Mouse (Mus musculus): ENCODE measurements around the gene Slc12a9. TPM values are rescaled to one million over a fixed set of nuclear protein-coding genes. Genes with fewer than 3 reads are reported as not detected.

Gene Slc12a9
- polyA plus RNA-seq, 1 experiment, result not detected

DNA sequence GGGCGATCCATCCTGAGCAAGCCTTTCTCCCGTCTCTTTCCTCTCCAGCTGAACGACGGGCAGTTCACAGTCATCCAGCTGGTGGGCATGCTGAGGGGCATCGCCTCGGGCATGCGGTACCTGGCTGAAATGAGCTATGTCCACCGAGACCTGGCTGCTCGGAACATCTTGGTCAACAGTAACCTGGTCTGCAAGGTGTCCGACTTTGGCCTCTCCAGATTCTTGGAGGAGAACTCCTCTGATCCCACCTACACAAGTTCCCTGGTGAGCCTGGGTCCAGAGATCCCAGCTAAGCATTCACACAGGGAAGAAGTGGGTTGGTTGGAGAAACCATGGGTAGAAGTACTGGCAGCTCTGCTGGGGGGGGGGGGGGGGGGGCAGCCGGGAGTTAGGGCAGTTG lies 36.3 kb upstream of the Slc12a9 start:
- no peaks in the 10 kb centered on the region for H3K4me1 ChIP-seq (ENCODE audit: control insufficient read depth, insufficient read depth, low read length)
- 93% methylated on average over 11 of the region's 11 CpGs for WGBS
- no peak overlapping the region for H3K27ac ChIP-seq (ENCODE audit: insufficient read depth, low read depth, low read length)
- TF ChIP-seq POLR2A (IDR thresholded peaks at IDR 0.05; ENCODE audit: insufficient read depth, low read depth, low read length), result no peak
- no peak for TF ChIP-seq CTCF (IDR thresholded peaks at IDR 0.05; ENCODE audit: insufficient read depth, low read depth, low read length)
- no peak overlapping the region for H3K4me3 ChIP-seq (ENCODE audit: insufficient read depth, low read depth, low read length)

DNA sequence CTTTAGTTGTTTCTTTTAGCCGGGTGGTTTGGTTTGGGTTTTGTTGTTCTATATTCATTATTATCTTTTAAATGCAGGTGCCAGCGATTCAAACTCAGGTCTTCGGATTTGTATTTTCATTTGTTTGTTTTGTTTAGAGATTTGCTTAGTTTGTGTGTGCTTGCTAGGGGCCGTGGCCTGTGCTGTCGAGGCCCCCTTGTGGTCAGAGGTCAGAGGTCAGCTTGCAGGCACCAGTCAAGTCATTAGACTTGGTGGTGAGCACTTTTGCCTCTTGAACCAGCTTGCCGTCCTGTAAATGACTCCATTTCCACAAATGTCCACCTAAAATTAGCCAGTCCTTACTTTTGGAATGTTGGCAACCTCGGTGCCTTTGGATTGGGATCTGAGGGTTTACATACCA lies 25.0 kb upstream of the Slc12a9 start:
- TF ChIP-seq POLR2A (IDR thresholded peaks at IDR 0.05; ENCODE audit: insufficient read depth, low read depth, low read length) (no peak), CTCF (IDR thresholded peaks at IDR 0.05; ENCODE audit: insufficient read depth, low read depth, low read length) (no peak)
- Histone ChIP-seq H3K4me3 (ENCODE audit: insufficient read depth, low read depth, low read length) (no peak overlapping the region), H3K4me1 (ENCODE audit: control insufficient read depth, insufficient read depth, low read length) (no peaks in the 10 kb centered on the region), H3K27ac (ENCODE audit: insufficient read depth, low read depth, low read length) (no peak overlapping the region)
- 42% methylated on average over 7 of the region's 7 CpGs for WGBS

DNA sequence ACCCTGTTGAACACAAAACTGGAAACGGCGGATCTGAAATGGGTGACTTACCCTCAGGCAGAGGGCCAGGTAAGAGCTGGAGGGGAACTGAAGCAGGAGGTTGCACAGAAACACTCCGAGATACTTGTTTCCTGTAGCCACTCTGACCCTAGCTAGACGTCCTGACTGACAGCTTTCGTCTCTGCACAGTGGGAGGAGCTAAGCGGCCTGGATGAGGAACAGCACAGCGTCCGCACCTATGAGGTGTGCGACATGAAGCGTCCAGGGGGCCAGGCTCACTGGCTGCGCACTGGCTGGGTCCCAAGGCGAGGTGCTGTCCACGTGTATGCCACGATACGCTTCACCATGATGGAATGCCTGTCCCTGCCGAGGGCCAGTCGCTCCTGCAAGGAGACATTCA lies 20.7 kb upstream of the Slc12a9 start:
- no peak for TF ChIP-seq CTCF (IDR thresholded peaks at IDR 0.05; ENCODE audit: insufficient read depth, low read depth, low read length)
- TF ChIP-seq POLR2A (IDR thresholded peaks at IDR 0.05; ENCODE audit: insufficient read depth, low read depth, low read length), result no peak
- WGBS, result 87% methylated on average over 17 of the region's 17 CpGs

DNA sequence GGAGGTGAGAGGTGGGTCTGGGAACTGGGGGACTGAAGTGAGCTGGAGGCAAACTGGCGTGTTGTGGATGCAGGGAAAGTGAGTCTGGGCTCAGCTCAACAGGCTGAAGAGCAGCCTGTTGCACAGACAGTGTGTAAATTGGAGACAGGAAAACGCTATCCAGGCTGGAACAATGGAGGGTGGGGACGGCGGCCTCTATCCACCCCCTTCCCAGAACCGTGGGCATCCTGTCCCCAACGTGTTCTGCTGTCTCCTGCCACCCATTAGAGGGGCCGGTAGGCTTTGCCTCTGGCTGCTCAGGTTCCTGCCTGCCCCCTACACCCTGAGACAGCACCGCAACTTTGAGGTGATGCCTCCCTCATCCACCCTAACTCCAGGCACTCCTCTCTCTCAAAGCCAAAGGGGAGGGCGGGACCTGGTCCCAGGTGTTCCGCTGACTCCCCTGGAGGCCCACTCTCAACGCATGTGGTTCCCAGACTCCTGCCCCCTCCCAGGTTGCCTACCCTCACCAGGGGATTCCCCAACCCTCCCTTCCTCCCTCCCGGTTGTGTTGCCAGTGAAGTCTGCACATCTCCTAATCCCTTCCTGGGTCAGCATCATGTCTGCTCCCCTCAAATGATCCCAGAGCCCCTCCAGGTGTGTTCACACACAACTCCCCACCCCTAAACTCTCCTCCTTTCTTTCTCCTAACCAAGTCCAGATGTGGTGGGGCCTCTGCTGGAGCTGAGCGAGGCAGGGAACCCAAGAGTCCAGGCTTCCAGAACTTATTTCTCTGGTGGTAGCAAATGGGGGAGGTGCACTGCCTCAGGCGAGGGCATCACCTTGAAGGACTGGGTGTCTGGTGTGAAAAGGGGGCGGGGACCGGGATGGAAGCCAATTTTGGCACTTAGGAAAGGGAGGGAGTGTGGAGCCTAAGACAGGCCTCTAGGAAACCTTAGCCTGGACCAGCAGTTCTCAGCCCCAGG lies 18.9 kb upstream of the Slc12a9 start:
- H3K27ac ChIP-seq (ENCODE audit: insufficient read depth, low read depth, low read length), result no peak overlapping the region
- TF ChIP-seq CTCF (IDR thresholded peaks at IDR 0.05; ENCODE audit: insufficient read depth, low read depth, low read length), result no peak
- no peak for TF ChIP-seq POLR2A (IDR thresholded peaks at IDR 0.05; ENCODE audit: insufficient read depth, low read depth, low read length)
- WGBS, result 40% methylated on average over 16 of the region's 16 CpGs
- peaks cover 19% of the 10 kb centered on the region for H3K4me1 ChIP-seq (ENCODE audit: control insufficient read depth, insufficient read depth, low read length)
- no peak overlapping the region for H3K4me3 ChIP-seq (ENCODE audit: insufficient read depth, low read depth, low read length)

More for the DNA sequence above, 20.7 kb upstream of the Slc12a9 start:
- peaks cover 13% of the 10 kb centered on the region for H3K4me1 ChIP-seq (ENCODE audit: control insufficient read depth, insufficient read depth, low read length)
- no peak overlapping the region for H3K27ac ChIP-seq (ENCODE audit: insufficient read depth, low read depth, low read length)
- no peak overlapping the region for H3K4me3 ChIP-seq (ENCODE audit: insufficient read depth, low read depth, low read length)

DNA sequence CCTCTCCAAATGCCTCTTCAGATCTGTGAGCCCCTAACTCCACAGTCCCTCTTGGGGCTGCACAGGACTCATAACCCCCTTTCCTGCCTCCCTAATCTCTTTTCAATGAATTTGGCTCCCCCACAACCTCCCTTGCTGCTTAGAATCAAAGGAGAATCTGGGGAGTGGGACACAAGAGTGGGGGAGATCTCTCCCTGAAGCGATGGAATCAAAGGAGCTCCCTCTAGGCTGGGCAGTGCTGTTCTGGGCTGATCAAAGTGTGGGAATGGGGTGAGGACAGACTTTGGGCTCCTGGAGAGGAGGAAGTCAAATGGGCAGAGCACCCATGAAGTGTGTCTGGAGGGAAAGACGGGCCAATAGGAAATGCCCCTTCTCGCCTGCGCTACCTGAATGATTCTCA lies 18.0 kb upstream of the Slc12a9 start:
- no peak for TF ChIP-seq POLR2A (IDR thresholded peaks at IDR 0.05; ENCODE audit: insufficient read depth, low read depth, low read length)
- TF ChIP-seq CTCF (IDR thresholded peaks at IDR 0.05; ENCODE audit: insufficient read depth, low read depth, low read length), result no peak
- no peak overlapping the region for H3K27ac ChIP-seq (ENCODE audit: insufficient read depth, low read depth, low read length)
- H3K4me1 ChIP-seq (ENCODE audit: control insufficient read depth, insufficient read depth, low read length), result peaks cover 19% of the 10 kb centered on the region
- H3K4me3 ChIP-seq (ENCODE audit: insufficient read depth, low read depth, low read length), result no peak overlapping the region
- WGBS, result 42% methylated on average over 4 of the region's 4 CpGs

DNA sequence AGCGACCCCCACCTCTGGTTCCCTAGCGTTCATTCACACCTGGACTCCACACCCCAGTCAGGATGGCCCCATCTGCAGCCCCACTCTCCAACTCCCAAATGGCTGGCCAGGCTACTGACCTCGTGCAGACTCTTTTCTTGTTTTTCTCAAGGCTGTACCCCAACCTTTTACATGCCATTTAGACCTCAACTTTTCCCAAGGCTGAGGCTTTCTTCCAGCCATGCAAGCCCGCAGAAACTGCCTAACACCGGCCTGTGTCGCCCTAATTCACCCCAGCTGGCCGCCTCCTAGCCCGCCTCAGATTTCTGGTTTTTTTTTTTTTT lies 17.6 kb upstream of the Slc12a9 start:
- WGBS, result 32% methylated on average over 8 of the region's 8 CpGs
- Histone ChIP-seq H3K27ac (ENCODE audit: insufficient read depth, low read depth, low read length) (no peak overlapping the region), H3K4me3 (ENCODE audit: insufficient read depth, low read depth, low read length) (peak overlapping the region; percentile 49; the same call in 1 of the 2 replicates), H3K4me1 (ENCODE audit: control insufficient read depth, insufficient read depth, low read length) (peaks cover 19% of the 10 kb centered on the region)
- TF ChIP-seq CTCF (IDR thresholded peaks at IDR 0.05; ENCODE audit: insufficient read depth, low read depth, low read length), result no peak
- TF ChIP-seq POLR2A (IDR thresholded peaks at IDR 0.05; ENCODE audit: insufficient read depth, low read depth, low read length), result no peak

DNA sequence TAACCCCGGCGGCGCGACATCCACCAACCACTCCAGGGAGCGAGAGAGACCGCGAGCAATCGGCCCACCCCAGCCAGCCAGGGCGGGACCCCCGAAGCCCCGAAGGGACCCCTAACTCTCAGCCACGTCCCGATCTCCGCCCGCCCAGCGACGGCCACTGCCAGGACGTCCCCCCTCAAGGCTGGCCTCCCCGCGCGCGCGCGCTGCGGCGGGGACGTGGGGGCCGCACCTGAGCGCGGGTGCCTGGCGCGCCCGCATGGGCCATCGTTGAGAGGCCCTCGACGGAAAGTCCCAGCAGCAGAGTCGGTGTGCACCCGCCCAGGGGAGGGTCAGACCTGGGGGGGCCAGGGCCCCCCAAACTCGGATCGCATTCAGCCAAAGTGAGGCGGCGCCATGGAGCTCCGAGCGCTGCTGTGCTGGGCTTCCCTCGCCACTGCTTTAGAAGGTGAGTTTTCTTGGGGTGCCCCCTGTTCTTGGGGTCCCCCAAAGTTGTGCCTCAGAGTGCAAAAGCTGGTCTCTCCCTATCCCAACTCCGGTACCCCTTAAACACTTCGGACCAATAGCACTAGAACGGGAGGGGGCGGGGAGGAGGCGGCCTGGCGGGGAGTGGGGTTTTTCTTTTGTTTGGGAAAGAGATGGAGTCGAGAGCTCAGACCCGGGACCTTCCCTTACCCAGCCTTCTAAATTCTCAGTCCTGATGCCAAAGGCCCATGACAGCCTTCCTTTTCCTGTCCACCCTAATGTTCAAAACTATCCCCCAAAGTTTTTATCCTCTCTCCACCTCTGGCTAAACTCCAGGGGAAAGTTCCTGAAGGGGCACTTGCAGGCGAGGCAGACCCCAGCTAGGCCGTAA lies 17.0 kb upstream of the Slc12a9 start:
- H3K4me1 ChIP-seq (ENCODE audit: control insufficient read depth, insufficient read depth, low read length), result peaks cover 19% of the 10 kb centered on the region
- peak overlapping the region; percentile 49 for H3K4me3 ChIP-seq (ENCODE audit: insufficient read depth, low read depth, low read length)
- no peak for TF ChIP-seq CTCF (IDR thresholded peaks at IDR 0.05; ENCODE audit: insufficient read depth, low read depth, low read length)
- no peak for TF ChIP-seq POLR2A (IDR thresholded peaks at IDR 0.05; ENCODE audit: insufficient read depth, low read depth, low read length)
- WGBS, result 2% methylated on average over 55 of the region's 55 CpGs
- H3K27ac ChIP-seq (ENCODE audit: insufficient read depth, low read depth, low read length), result no peak overlapping the region

DNA sequence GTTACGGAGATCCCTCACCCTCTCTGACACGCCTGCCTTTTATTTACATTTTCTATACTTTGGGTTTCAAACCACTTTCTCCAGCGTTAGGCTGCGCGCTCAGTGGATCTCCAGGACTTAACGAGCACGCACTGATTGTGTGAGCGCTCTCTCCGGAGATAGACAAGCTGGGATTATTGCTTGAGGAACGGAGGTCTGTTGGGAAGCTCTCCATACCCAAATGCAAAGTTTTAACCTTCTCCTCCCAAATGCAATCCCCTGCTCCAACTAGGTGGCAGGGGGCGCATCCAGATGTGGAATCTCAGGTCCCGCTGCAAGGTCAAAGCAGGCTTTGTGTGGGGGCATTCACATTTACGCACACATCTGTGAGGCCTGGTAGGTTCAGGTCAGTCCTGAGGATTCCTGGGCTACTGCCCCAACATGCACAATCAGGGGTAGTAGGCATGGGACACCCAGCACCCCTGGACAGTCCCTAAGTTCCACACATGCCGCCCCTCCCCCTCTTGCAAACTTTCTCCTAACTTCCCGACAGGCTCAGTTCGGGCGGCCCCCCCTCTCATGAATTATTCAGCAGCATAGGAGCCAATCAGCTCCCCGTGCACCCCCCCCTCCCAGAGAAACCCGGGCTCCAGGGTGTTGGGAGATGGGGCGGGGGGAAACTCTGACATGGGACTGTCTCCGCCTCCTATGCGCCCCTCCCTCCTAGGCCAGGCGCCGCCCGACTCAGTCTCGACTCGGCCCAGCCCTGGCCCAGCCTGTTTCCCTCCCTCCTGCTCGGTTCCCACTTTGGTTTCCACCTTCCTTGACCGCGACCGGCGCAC lies 16.2 kb upstream of the Slc12a9 start, which contains the start of gene Ephb4:
TSS of gene Ephb4 (plus strand) at position 726 of the 821 bp plus-strand sequence.
- no peak for TF ChIP-seq CTCF (IDR thresholded peaks at IDR 0.05; ENCODE audit: insufficient read depth, low read depth, low read length)
- no peak; the same call in 1 of the 2 replicates for TF ChIP-seq POLR2A (IDR thresholded peaks at IDR 0.05; ENCODE audit: insufficient read depth, low read depth, low read length)
- Histone ChIP-seq H3K27ac (ENCODE audit: insufficient read depth, low read depth, low read length) (no peak within 1 kb of the TSS), H3K4me3 (ENCODE audit: insufficient read depth, low read depth, low read length) (peak within 1 kb of the TSS; percentile 49), H3K4me1 (ENCODE audit: control insufficient read depth, insufficient read depth, low read length) (peaks cover 19% of the 10 kb centered on the region)
- 1% methylated on average over 32 of the region's 32 CpGs for WGBS

Measured in olfactory bulb, adult 2 months (tissue).